Mouse (Mus musculus): ENCODE data around the gene Aes.

The Aes gene

GRCm38 (mm10) chr10:81595599-81595998 is 36.3 kb downstream of the Aes start:
- in situ Hi-C loops (cut with MboI, MseI), result no loop called here

- in situ Hi-C loops (cut with MboI, MseI), result no loop called here
These were observed 37.3 kb downstream of the Aes start for GRCm38 (mm10) chr10:81596611-81597010.

- in situ Hi-C loops (cut with MboI, MseI), result no loop called here
These were observed 38.1 kb downstream of the Aes start for GRCm38 (mm10) chr10:81597137-81597950.

GRCm38 (mm10) chr10:81598342-81598741 is 39.1 kb downstream of the Aes start:
- in situ Hi-C loops (cut with MboI, MseI), result no loop called here

GRCm38 (mm10) chr10:81598871-81599270 is 39.6 kb downstream of the Aes start:
- in situ Hi-C loops (cut with MboI, MseI), result no loop called here

GRCm38 (mm10) chr10:81599630-81600029 is 40.3 kb downstream of the Aes start:
- in situ Hi-C loops (cut with MboI, MseI), result loop anchor here (5.0 kb wide), 1 partner anchor 32 kb away; no protein-coding TSS in a partner anchor

GRCm38 (mm10) chr10:81600096-81600495 is 40.8 kb downstream of the Aes start:
- in situ Hi-C loops (cut with MboI, MseI), result loop anchor here (5.0 kb wide), 1 partner anchor 33 kb away; no protein-coding TSS in a partner anchor

- in situ Hi-C loops (cut with MboI, MseI), result loop anchor here (5.0 kb wide), 1 partner anchor 33 kb away; no protein-coding TSS in a partner anchor
These were observed 41.5 kb downstream of the Aes start, which contains the start of gene Tle6 for GRCm38 (mm10) chr10:81600738-81601203. Gene Tle6, minus strand, starts transcription at chr10:81601073.

GRCm38 (mm10) chr10:81601396-81601905 is 42.2 kb downstream of the Aes start:
- in situ Hi-C loops (cut with MboI, MseI), result loop anchor here (5.0 kb wide), 1 partner anchor 34 kb away; no protein-coding TSS in a partner anchor

- in situ Hi-C loops (cut with MboI, MseI), result loop anchor here (5.0 kb wide), 1 partner anchor 35 kb away; no protein-coding TSS in a partner anchor
These were observed 43.5 kb downstream of the Aes start for GRCm38 (mm10) chr10:81602741-81603151.

GRCm38 (mm10) chr10:81604019-81604967 is 45.0 kb downstream of the Aes start:
- in situ Hi-C loops (cut with MboI, MseI), result loop anchor here (5.0 kb wide), 1 partner anchor 37 kb away; no protein-coding TSS in a partner anchor

GRCm38 (mm10) chr10:81604968-81605665 is 45.8 kb downstream of the Aes start:
- in situ Hi-C loops (cut with MboI, MseI), result loop anchor here (5.0 kb wide), 1 partner anchor 38 kb away; no protein-coding TSS in a partner anchor

- in situ Hi-C loops (cut with MboI, MseI), result no loop called here
These were observed 46.3 kb downstream of the Aes start for GRCm38 (mm10) chr10:81605666-81605973.

- in situ Hi-C loops (cut with MboI, MseI), result no loop called here
These were observed 46.9 kb downstream of the Aes start, which contains the start of gene BC025920 for GRCm38 (mm10) chr10:81605974-81606751. Gene BC025920, plus strand, starts transcription at chr10:81606270.

GRCm38 (mm10) chr10:81608308-81608707 is 49.0 kb downstream of the Aes start:
- in situ Hi-C loops (cut with MboI, MseI), result no loop called here

GRCm38 (mm10) chr10:81612779-81613178 is 53.5 kb downstream of the Aes start:
- in situ Hi-C loops (cut with MboI, MseI), result no loop called here

- in situ Hi-C loops (cut with MboI, MseI), result no loop called here
These were observed 56.2 kb downstream of the Aes start for GRCm38 (mm10) chr10:81615486-81615885.

Data from T-helper 1 cell (primary cell).